Mouse (Mus musculus) activated CD4-positive, CD25-positive, alpha-beta regulatory T cell, adult 4 months (primary cell): ENCODE data around the gene Bcar3. TPM values are rescaled to one million over a fixed set of nuclear protein-coding genes. Genes with fewer than 3 reads are reported as not detected.

Source experiments
- ATAC-seq: one replicate; pipeline ENCODE4 v1.8.0; 2017
- polyA plus RNA-seq, 2 experiments: library from polyadenylated mRNA; unstranded; fragments of 100-300 nt; shearing (Covaris generic); gene quantifications; one replicate each; pipeline ENCODE4 v1.2.1; 2017

The Bcar3 gene
- polyA plus RNA-seq, 2 experiments from 2014 or later = 0.61 to 0.70 TPM

DNA sequence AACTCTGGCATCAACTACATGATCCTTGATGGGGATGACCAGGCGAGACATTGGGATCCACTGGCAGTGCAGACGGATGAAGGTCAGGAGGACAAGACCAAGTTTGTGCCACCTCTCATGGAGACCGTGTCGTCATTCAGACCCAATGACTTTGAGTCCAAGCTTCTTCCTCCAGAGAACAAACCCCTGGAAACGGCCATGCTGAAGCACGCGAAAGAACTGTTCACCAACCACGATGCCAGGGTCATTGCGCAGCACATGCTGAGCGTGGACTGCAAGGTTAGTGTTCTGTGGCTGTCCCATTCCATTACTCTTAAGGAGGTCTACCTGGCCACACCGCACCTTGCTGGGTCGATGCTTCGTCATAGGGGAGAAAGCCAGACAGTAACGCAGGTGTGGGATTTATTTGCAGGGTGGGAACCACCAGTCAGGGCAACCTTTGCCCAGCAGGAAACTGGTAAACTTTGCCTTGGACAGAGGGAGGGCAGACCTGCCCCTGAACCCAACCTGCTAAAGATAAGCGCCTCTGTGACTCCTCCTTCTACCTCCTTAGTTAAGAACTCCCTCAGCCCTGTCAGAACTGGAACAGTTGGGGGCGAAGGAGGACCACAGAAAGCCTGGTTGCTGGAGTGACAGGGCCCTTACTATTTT lies 218.9 kb downstream of the Bcar3 start:
- ATAC-seq = no peak

DNA sequence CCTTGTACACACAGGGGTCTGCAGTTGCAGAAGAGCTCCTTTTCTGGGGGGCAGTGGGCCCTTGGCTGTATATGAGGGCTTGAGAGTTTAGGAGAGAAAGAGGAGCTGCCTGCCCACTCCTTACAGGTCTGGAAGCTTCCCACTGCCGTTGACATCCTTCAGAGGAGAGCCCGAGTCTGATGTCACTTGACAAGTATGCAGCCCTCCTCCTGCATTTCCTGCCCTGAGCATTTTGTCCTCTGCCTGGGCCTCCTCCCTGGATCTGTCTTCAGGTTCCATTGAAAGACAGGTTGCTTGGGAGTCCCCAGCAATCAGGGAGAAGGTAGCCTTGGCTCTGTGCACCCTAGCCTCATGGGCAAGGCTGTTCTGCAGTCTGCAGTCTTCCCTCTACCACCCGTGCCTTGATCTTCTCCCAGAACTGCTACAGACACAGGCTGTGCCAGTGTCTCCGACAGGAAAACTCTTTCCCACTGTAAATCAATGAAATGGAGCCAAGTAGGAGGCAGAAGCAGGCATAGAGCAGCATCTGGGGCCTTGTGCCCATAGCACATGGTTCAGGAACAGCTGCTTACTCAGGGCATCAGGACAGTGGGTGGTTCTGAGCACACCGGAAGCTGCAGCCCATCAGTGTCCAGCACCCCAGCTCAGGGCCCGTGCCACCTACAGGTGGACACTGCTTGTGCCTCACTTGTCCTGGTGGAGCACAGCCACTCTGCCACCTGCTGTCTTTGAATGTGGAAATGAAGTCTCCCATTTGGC lies 221.8 kb downstream of the Bcar3 start:
- no peak for ATAC-seq

DNA sequence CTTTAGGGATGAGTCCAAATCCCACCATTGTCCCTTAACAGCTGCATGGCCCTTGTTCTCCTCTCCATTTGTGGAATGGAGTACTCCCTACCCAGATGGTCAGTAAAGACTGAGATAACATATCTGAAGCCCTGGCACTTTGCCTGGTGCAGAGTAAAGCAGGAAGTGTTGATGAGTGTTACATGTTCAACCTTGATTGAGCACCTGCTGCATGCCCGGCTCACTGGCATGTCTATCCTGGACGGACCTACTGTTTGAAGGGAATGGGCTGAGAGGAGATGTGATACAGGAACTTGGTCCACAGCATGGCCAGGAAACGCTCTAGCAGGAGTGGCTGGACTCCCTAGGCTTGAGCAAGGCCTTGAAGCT lies 222.4 kb downstream of the Bcar3 start:
- ATAC-seq = no peak

DNA sequence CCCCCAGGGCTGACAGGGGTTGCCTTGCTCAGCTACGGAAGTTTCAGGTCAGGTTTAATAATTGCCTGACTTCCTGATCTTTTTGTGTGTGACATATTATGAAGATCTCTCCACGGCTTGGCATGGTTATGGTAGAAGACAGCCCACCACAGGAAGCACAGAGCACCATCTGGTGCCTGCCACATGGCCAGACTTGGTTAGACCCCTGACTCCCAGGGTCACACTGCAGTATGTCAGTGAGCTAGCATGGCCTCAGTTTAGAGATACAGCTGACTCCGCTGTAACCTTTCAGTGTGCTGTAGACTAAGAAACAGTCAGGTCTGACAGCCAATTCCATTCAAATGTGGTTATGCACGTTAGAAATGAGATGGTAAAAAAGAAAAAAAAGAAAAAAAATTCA lies 223.8 kb downstream of the Bcar3 start:
- no peak for ATAC-seq

DNA sequence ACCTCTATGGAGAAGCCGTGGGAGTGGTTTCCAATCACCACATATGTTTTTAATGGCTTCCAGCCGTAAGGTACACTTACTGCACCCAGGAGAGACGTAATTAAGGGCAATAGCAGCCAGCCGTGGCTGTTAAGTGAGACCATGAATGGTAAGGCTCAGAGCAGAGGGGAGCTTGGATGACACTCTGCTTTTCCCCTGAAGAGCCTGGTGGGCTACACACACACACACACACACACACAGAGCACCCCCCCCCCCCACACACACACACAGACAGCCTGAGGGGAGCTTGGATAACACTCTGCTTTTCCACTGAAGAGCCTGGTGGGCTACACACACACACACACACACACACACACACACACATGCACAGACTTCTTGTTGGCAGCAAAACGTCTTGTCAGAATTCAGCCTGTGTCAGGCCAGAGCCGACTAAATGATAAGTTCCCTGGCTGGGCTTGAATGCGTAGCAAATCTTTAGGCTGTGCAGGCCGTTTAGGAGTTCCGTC lies 224.3 kb downstream of the Bcar3 start:
- no peak for ATAC-seq

DNA sequence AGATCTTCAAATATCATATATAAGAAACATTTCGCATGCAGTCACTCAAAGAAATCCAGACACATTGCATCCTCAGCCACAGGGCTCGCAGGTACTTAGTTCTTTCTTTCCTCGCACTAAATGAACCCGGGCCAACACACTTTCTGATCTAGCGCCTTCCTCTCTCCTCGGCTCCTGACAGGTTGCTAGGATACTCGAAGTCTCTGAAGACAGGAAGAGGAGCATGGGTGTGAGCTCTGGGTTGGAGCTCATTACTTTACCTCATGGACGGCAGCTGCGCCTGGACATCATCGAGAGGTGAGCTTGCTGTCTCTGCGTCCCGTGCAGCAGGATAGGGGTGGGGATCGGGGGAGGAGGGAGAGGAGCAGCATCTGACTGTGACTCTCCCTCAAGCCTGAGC lies 225.1 kb downstream of the Bcar3 start:
- no peak for ATAC-seq

DNA sequence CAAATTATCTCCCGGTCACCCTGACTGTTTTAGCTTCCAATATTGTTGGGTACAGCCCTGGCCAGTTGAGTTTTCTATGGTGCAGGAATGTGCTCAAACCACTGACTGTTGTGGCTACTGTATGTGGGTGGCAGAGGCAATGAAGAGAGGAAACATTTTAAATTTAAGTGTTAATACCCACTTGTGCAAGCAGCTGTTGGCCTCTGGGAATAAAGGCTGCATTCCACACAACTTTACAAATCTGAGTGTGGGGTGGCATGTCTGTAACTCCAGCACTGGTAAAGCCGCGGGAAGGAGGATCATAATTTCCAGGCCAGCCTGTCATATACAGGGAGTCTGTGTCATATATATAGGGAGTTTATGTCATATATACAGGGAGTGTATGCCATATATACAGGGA lies 226.4 kb downstream of the Bcar3 start:
- ATAC-seq = no peak

DNA sequence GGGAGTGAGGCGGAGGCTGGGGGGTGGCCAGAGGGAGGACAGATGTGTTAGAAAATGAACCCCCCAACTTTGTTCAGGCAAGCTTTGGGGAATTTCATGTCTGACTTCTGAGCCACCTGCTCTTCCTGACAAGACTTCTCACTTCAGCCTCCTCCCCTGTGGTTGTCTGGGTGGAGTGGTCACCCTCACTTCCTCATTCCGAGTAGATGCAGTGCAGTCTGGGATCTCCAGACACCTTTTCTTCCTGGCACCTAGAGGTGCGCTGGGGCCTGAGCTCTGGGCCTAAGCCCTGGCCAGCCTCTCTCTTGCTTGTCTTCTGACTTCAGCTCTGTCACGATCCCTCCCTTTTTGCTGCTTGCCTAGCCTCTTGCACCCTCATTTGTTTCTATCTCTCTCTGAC lies 226.9 kb downstream of the Bcar3 start:
- no peak for ATAC-seq

DNA sequence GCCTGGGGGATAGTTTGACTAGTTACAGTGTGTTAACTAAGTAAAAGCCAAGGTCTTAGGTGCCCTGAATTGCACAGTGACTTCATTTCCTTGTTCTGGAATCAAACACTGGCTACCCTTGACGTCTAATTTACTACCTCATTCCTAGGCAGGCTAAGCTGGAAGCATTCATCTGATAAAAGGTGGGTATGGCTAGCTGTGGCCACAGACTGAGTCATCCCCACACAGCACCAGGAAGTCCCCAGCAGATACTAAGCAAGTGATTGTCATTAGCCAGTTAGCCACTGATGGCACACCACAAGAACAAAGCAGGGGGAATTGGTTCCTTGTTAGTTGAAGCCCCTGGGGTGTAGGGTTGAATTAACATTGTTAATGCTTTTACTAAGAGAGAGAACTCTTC lies 227.4 kb downstream of the Bcar3 start:
- ATAC-seq = no peak

DNA sequence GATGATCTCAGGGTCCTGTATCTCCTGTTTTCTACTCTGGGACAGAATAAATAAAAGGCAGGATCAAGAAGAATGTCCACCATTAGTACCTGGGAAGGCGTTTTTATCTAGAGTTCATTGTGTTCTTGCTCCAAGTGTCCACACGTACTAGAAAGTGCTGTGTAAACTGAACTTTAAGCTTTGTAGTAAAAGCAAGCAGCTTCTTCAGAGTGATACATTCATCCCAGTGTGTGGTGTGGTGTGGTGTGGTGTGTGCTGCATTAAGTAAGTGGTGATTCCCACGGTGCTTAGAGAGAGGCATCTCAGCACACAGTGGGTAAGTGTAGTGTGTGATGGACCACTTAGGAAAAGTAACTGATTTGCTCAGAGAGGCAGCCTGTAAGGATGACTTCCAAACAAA lies 234.5 kb downstream of the Bcar3 start:
- no peak for ATAC-seq

DNA sequence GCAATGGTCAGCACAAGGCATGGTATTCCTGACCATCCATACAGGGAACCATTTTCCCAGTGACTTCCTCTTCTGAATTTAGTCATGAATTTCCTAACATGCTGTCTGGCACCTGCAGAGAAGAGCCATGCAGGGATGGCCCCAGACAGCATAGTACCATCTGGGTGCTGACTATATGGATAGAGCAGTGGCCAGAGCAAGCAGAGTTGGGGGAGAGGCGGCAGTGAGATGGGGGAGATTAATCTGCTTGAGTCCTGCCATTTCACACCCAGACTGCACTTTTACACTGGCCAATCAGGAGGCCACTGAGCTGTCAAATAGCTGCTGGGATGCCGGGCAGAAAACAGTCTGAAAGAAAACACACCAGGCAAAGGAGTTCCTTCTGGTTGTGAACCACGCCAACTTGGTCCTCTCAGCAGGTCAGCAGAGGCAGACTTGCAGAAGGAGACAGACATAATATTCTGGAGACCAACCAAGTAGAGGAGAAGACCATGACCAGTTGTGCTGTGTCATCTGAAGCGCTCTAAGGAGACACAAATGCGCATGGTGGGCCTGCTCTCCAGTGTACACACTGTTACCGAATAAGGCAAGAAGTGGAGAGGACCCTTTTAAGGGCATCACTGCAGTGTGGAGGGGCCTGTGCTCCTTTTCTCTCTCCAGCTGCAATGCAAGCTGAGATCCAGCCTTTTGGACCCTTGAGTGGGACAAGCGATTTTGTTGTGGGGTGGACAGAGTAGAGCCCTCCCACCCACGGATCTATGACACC lies 242.2 kb downstream of the Bcar3 start:
- no peak for ATAC-seq

DNA sequence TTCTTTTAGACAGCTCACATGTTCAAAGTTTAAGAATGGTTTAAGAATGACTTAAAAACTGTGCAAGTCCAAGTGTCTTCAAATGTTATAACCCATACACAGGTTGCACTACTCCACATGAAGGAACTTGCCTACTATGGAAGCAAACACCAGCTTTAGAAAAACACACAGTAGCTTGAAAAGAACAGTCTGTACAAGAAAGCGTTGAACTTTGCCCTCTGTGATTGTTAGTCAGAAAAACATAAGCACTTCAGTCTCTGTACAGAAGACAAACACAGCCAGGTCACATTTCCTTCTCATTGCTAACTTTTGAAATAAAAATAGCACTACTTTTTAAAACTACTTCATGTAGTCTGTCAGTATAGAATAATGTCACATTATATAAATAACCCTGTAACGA lies 244.9 kb downstream of the Bcar3 start:
- ATAC-seq = no peak

DNA sequence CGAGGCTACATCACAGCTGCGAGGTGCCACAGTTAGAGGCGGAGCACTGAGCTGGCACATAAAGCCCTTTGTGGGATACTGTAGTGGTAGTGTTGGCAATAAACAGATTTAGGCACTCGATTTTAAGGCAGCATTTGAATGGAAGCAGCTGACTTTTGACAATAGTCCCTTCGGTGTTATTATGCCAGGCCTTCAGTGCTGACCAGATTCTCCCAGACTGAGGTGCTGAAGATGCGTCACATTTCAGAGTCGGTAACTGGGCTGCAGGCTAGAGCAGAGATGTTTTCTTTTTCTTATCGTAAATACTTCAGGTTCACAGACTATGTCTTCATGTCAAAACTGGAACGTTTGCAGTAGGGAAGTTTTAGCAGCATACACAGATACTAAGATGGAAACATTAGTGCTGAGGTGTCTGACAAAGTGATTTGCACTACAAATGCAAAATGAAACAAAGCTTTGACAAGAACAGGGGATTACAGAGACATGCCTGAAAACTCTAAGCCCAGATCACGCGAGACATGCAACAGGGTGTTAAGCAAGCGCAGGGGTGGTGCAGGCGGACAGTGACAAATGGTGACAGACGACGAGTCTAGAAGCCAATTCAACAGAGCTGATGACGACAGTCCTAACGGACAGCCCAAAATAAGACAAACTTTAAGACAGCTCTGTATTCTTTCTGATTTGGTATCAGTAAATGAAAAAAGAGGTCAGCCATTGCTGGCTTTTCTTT lies 246.2 kb downstream of the Bcar3 start:
- ATAC-seq = no peak

DNA sequence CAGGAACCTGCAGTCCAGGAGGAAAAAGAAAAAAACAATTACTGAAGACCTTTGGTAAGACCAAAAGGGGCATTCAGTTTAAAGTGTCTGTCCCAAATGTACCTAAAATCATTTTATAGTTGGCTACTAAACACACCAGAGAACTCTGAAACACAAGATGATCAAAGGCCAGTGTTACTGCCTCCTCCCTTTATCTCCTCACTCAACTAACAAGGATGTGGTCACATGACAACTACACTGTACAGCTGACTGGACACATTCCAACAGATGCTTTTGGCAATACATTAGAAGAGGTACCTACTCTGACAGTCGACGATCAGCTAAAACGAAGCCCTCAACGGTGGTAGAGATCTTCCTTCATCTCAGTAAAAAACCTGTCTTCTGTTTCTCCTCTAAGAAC lies 247.0 kb downstream of the Bcar3 start:
- no peak for ATAC-seq

DNA sequence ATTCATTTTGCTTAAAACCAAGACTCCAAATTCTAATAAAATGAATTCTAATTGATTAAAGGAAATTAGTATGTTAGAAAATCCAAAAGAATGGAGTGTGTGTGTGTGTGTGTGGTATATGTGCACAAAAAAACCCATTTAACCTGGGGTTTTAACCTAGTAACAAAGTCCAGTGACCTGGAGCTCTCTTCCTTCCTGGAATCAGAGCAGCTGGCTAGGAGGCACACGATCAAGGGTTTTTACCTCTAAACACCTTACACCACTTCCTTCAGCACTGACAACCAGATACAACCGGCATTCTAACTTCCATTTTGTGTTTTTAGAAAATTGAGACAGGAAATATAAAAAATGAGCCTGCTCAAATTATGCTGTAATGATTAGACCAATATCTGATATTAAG lies 251.4 kb downstream of the Bcar3 start:
- no peak for ATAC-seq

DNA sequence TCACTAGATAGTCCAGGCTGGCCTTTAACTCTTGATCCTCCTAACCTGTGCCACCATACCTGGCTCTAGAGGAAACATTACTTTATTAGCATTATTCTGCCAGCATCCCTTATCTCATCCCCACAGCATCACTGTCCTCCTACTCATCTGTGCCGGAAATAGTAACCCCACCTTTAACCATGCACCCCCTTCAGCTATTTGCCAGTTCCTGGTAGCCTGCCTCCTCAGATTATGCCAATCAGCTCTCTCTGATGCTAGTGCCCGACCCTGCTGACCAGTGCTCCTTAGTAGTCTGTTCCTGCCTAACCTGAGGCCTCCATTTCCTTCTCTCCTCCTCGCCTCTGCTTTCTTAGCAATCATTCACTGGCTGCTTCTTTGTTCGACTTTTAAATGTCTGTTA lies 253.5 kb downstream of the Bcar3 start:
- no peak for ATAC-seq

DNA sequence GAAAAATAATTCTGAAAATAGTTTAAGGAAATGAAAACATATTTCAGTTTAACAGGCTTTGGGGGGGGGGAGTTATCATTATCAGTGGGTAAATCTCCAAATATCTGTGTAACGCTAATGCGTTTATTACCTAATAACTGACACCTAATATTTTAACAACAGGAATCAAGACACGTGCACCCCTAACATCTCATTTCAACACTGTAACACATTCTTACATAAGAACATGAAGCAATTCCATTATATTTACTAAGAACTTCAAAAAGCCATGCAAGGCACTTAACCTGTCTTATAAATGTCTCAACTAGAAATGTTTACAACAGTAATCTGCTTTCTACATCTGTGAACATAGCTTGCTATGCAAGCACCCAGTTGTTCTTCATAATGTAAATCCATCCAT lies 257.2 kb downstream of the Bcar3 start:
- no peak for ATAC-seq

DNA sequence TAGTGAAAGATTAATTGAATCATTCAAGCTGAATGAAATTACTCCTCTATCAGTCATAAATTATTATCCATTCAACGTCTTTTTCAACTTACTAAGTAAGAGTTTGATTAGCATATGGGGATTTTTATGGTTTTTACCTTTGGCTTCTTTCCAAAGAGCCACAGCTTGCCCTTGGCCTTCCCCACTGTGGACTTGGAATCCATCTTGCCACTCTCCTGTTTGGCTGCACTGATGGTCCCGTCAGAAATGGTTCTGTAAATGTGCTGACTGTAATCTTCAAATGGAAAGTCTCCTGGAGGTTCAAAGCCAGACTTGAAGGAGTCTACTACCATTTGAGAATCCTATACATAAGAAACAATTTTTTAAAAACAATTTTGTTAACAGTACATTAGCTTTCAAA lies 263.8 kb downstream of the Bcar3 start:
- ATAC-seq = no peak

DNA sequence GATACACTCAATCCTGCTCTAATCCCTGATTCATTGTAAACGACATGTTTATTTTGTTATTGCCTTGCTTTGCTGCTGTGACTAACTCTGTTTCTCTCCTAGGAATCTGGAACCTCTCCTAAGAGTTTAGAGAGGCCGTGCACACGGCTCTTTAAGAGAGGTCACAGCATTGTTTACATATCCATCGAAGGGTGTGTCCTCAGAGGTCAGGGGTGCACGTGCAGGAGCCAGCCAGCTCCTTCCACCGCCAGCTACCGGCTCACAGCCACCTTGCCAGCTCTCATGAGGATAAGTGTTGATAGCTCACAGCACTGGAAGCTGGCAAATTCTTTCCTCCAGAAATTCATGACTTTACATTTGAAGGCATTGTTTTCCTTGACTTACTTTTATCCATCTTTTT lies 271.3 kb downstream of the Bcar3 start:
- no peak for ATAC-seq

DNA sequence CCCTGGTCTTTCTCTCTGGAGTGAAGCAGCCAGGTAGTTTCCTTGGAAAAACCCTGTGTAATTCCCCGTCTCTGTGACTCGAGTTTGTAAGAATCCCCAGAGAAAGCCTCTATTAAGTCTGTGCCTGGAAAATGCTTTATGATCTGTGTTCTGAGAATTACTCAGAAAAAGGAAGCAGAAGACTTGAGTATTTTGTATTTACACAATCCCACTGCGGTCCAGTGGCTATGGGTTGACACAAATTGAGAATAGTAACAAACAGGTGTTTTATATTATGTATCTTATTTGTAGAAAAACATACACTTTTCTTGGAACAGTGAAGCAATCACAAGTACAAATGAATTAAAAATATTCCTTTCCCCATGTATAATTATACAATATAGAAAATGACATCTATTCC lies 272.2 kb downstream of the Bcar3 start:
- no peak for ATAC-seq

DNA sequence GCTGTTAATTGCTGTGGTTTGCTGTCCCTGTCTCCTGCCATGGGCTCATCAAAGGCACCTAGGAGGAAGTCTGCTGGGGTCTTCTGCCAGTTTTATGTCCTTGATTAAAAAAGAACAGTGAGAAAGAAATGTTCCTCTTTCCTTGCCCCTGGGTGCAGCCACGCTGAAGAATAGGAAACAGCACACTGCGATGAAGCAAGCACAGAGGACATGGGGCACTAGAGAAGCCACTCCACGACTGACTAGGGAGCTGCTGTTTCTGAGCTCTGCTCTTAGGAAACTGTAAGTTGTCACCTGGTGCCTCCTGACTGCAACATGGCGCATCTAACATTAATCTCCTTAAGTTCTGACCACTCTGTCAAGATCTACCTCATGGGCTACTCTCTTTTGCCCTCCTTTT lies 272.6 kb downstream of the Bcar3 start:
- no peak for ATAC-seq

DNA sequence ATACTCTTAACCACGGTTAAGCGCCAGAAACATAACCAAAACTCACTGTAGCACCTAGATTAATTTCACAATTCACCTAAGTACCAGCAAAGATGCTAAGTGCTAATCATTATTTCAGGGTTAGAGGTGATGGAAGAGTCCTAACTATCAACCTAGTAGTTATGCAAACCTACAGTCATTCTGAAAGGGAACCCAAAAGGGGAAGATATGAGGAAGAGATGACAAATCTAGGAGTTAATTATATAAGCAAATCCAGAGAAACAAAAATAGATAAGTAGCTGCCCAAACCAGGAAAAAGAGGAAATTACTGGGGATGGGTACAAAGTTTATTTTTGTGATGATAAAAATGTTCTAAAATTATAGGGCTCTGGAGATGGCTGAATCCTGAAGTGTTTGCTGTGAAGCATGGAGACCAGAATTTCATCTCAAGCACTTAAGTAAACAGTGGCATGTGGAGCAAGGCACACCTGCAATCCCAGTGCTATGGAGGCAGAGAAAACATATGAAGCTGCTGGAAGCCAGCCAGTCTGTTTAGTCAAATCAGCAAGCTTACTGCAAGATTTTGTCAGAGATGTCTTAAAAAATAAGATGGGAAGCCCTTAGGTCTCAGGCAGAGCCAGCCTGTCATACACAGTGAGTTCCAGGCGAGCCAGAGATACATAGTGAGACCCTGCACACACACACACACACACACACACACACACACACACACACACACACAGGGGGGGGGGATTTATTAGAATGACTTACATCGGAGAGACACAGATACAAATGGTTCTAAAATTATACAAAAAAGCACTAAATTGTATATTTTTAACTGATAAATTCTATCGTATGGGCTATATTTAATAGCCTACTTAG lies 279.7 kb downstream of the Bcar3 start:
- ATAC-seq = no peak
